Mouse (Mus musculus): ENCODE measurements around the gene Ets2.

- TF ChIP-seq CTCF (IDR thresholded peaks at IDR 0.05; ENCODE audit: low read depth, low read length) (no peak), POLR2A (IDR thresholded peaks at IDR 0.05; ENCODE audit: borderline replicate concordance, low read depth, low read length) (no peak)
Observed at GRCm38 (mm10) chr16:95666288-95666687, 35.6 kb upstream of the Ets2 start.

Data from bone marrow macrophage, adult 2 months (primary cell).